Mouse (Mus musculus) olfactory bulb, adult 2 months (tissue): Measurements from ENCODE around the gene Id2.

Source experiments
- CTCF ChIP-seq: fragments of 200-500 bp; IDR thresholded peaks from 2 replicates; pipeline ENCODE4 v1.5.1; 2012; ENCODE audit warnings: low read depth, mild to moderate bottlenecking, low read length, moderate library complexity; ENCODE audit not compliant: insufficient read depth
- POLR2A ChIP-seq: fragments of 200-500 bp; IDR thresholded peaks from 2 replicates; pipeline ENCODE4 v1.6.1; 2012; ENCODE audit warnings: mild to moderate bottlenecking, low read depth, low read length, moderate library complexity; ENCODE audit not compliant: insufficient read depth

DNA sequence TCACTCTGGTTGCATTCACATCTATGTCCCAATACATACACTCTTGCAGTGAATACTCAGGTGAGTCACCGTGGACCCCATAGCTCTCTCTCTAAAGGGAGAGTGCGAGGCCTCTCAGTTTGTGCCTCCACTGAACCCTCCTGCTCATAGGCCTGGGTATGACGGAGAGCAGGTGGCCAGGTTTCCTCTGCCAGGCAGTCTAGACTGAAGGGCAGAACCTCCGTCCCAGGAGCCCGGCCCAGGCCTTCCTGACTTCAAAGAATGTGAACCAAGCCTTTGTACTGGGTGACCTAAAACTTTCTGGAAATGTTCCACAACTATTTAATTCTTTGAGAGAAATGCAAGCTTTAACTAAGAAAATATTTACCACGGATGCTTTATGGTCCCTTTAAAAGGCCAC is 7.0 kb upstream of the Id2 start:
- TF ChIP-seq CTCF = no peak
- TF ChIP-seq POLR2A = no peak
